Mouse (Mus musculus) cortical plate, adult 2 months (tissue): ENCODE results near the gene Fam219a.

ENCODE experiments used
- CTCF ChIP-seq: fragments of 200-500 bp; IDR thresholded peaks from 2 replicates; pipeline ENCODE4 v1.5.1; 2011; ENCODE audit warnings: mild to moderate bottlenecking, control low read depth, low read length; ENCODE audit not compliant: insufficient read depth; ENCODE audit errors: extremely low read depth
- POLR2A ChIP-seq: fragments of 200-500 bp; IDR thresholded peaks from 2 replicates; pipeline ENCODE4 v1.6.1; 2011; ENCODE audit warnings: mild to moderate bottlenecking, low read length, control low read depth; ENCODE audit not compliant: insufficient read depth; ENCODE audit errors: extremely low read depth

DNA sequence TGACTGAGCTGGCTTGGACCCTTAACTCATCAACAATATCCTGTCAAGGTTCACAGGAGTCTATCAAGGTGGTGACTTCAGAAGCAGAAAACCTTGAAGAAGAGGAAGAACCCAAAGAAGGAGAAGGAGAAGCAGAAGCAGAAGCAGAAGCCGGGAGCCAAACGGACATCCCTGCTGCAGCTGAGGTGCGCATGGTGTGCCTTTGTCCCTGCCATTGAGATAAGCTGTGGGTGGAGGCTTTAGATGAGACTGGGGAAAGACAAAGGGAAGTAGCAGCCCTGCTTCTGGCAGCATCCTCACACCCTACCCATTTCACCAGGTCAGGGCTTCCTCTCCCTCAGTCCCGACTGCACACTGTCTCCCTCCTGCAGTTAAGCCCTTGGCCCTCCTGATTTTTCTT lies 33.5 kb upstream of the Fam219a start:
- no peak for TF ChIP-seq POLR2A
- no peak for TF ChIP-seq CTCF
